Mouse (Mus musculus): ENCODE results near the gene Nebl.

Nebl gene

DNA sequence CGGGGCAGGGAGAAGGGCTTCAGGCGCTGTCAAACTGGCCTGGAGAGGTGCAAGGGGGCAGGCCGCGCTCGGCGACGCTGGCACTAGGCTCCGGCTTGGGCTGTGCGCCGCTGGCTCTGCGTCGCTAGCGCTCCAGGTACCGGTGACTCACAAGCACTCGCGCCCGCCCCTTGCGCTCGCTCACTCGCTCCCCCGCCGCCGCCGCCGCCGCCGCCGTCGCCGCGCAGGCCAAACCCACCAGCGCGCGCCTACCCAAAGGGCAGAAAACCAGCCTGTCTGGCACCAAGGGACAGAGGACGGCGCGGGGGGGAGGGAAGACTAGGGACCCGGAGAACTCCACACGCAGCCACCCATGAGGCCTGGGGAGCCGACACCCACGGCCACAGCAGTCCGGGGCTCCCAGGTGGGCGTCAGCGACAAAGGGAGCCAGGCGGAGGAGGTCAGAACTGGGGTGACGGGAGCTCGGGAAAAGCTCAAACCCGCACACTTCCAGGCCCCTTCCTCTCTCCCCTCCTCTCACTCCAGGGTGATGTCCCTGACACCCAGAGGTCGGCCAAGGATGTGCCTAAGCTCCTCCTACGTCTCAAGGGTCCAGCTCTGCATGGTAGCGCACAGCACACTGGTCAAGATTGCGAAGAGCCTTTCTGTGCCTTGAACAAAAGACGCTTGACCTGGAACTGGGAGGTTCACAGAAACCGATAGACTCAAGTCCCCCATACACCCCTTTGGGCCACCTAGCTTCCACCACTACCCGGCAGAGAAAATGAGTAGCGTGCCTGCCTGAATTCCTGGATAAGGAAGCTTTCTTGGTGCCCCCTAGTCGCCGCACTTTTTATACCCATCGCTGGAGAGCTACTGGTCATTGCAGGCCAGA, at the start of gene Nebl:
Gene Nebl (minus strand): TSS at position 508 of the 874 bp plus-strand sequence.
- in situ Hi-C loops (cut with MboI, MseI): loop anchor here (5.0 to 10.0 kb wide), 2 partner anchors 89 to 1574 kb away; no protein-coding TSS in a partner anchor

DNA sequence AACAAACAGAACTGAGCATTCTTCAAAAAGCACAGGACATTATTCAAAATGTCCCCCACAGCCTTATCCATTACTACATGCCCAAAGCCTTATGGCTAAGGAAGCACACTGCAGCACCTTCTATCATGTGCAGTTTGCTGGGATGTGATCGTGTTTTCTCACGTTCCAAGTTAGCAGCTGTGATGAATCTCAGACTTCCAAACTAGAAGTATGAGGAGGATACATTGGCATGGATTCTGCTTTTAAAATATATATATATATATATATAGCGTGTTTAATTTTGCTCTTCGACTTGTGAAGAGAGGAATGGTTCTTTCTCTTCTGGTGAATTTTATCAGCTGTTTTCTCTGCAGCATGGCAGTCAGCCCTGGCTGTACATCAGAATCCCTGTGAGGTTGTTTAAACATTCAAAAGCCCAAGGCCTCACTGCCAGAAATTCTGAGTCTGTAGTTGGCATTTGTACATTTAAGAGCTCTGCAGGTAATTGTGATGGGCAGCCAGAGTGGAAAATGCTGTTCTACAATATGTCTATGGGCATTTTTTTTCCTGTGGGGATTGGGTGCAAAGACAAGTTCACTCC, 39.1 kb upstream of the Nebl start:
- in situ Hi-C loops (cut with MboI, MseI): no loop called here

DNA sequence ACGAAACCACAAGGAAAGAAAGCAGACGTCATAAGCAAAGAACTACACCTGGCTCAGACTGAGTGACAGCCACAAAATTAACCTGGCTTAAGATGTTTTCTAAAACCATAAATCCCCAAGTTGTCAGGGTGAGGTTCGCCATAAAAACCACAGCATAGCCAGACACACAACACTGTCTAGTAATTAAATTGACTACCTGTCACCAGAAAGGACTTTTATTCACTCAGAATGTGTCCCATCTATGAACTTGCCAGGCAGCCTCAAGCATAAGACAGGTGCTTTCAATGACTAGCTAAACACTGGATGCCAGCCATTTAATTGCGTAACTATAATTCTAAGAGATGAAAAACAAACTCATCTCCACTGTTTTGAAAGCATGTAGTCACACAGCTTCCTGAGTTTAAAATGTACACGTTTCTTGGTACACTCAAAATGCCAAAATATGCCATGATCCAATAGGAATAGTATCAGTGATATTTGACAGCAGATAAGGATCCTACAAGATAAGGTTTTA, 38.0 kb upstream of the Nebl start:
- in situ Hi-C loops (cut with MboI, MseI): no loop called here

DNA sequence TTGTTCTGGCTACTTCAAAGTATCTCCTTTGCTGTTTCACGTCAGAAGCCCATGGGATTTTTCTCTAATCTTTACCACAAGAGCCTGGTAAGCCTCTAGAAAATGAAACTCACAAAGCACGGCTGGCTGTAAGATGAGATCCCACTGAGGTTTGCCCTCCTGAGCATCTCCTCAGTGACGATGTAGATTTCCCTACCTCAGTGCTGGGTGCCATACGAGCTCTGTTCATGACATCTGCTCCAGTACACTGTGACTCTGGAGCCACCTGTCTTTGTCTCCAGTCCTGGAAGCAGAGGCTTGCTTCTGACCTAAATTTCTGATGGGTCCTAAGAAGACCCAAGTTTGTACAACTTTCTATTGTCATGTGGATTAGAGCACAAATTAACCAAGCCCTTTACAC, 25.0 kb upstream of the Nebl start:
- in situ Hi-C loops (cut with MboI, MseI): no loop called here

DNA sequence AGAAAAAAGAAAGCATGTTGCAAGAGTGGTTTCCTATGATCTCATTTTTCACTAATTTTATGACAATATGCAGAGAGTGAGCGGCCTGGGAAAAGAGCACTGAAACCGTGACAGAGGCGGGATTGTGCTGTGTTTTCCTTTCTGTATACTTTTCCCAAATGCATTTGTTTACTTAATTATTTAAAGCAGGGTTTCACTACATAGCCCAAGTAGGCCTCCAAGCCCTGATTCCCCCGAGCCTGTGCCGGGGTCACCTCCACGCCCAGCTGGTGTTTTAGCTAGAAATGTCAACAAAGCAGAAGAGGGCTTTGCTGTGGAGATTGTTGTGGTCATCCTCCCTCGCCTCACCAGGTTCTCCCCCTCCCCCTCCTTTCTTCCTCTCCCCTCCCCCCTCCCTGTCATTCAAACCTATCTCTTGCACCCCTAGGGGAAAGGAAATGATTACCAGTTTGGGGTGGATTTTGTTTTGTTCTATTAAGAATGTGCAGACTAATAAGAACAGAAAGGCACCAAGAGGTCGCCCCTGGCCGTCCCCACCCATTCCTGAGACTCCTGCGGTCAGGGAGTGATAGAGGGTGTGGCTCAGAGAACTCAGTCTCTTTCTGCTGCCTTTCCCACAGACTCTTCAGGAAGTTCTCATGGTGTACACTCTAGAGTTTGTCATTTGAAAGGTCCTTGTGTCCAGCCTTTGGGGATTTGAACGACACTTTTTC, 10.9 kb upstream of the Nebl start:
- in situ Hi-C loops (cut with MboI, MseI): no loop called here

DNA sequence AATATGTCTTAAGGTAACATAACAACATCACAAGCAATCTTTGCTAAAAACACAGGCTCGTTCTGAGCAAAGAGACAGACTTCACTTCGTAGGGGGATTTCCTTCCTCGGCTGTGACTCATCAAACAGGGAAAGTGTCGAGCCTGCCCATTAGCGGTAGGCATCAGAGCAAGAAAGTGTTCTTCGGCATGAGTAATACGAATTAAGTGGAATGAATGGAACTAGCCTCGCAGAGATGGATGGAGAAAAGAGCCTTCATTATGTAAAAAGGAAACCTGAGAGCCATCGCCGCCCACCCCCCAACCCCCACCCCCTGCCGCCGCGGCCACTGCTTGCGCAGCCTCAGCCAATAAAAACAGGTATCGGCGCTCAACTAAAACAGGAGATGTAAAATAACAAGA, 10.3 kb upstream of the Nebl start:
- in situ Hi-C loops (cut with MboI, MseI): no loop called here

DNA sequence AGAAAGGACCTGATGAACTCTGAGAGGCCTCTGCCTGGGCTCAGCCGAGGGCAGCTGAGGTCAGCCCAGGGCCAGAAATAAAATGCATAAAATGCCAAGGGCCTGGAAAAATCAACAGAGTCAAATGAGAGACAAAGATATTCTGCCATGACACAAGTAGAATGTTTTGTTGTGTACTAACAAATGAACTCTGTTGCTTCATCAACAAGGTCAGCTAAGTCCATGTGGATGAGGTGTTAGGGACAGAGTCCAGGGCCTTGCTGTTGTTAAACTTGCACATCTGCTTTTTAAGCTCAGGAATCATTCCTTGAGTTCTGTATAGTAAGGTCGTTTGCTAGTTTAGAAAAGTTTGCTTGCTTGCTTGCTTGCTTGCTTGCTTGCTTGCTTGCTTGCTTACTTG, 9.2 kb upstream of the Nebl start:
- in situ Hi-C loops (cut with MboI, MseI): no loop called here

DNA sequence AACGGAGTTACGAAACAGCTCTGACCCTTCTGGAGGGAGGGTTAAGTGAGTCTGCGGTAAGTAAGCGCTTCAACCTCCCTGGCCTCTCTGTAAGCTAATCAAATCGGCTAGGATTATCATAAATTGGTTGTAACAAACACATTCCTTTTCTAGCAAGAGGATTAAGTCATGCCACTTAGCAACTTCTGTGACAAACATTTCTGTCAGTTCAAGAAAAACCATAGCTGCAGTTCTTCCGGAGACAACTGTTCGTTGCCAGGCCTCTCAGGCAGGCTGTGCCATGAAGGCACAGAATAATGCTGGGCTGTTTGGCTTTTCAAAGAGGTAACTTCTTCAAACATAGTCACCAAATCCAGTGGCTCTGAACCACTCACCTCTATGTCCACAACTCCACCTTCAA, 946 bp upstream of the Nebl start:
- in situ Hi-C loops (cut with MboI, MseI): loop anchor here (5.0 to 10.0 kb wide), 2 partner anchors 90 to 1573 kb away; no protein-coding TSS in a partner anchor

DNA sequence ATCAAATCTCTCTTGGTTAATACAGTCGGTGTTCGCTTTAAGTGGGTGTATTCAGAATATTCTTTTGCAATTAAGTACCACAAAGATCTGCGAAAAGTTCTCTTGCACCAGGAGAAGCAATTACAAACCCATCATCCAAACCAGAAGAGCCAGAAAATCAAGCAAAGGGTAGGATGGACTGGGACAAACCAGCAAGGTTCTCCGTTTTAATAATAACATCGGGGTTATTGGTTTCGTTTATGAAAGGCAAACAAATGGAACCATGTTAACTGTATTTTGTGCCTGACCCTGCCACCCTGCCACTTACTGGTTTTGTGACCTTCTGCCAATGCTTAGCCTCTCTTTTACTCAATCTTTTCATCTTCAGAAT, 552 bp upstream of the Nebl start:
- in situ Hi-C loops (cut with MboI, MseI): loop anchor here (5.0 to 10.0 kb wide), 2 partner anchors 90 to 1573 kb away; no protein-coding TSS in a partner anchor

DNA sequence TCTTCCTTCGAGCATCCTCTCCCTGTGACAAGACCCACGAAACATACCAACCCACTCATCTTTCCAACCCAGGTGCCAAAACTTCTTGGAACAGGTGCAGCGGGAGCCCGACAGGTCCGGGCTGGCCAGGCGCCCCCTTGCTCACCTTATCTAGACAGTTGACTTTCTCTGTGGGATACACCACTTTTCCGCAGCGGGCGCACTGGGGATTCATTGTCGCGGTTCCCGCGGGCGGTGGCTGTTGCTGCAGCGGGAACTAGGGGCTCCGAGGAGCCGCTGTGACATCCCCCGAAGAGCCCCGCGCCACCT, 662 bp downstream of the Nebl start:
- in situ Hi-C loops (cut with MboI, MseI): loop anchor here (5.0 to 10.0 kb wide), 2 partner anchors 88 to 1574 kb away; no protein-coding TSS in a partner anchor

DNA sequence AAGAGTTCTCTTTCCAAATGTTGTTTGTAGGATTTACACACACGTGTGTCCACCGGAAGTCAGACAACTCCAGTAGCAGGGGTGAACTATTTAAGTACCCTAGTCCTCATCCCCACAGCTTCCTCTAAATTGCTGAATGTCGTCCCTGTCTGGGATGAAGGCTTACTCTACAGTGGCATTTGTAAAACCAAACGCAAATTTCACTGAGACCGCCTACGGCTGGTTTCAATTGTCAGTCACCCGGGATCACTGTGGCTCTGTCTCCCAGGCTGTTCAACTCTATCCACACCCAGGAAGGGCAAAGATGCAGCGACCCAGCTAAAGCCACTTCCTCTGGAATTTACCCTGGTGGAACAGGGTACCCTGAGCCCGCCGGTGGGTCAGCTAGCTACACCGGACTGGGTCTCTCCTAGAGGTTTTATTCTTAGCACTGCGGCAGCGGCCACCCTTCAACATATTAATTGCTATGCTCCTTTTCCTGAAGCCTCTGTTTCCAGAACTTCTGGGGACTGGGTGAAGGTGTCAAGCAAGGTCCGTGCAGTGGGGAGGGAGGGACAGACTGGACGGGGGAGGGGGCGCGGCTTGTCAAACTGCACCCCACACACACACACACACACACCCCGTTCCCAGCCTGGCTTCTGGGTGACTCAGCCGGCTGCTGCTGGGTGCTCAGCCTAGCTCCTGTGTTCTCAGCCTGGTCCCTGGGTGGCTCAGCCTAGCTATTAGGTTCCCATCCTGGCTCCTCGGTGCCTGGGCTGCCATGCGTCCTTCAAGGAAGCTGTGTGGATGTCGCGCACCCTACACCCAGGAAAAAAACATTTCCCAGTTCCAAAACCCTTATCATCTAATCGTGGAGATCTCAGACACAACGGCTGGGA, 1.3 kb downstream of the Nebl start:
- in situ Hi-C loops (cut with MboI, MseI): loop anchor here (5.0 to 10.0 kb wide), 2 partner anchors 88 to 1575 kb away; no protein-coding TSS in a partner anchor

DNA sequence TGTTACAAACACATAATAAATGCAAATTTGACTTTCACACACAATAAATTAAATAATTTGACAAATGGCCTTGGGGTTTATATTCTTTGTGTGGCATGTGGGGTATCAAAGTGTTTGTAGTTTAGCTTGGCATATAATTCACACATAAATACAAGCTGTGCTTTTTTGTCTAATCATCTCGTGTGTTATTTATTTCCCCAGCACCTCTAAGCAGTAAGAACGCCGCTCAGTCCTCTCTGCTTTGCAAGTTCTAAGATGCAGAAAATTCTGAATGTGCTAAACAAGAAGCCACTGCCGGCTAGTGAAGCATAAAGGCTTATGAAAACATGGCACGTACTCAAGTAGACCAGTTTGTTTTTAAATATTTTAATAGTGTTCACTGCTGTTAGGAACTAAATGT, 6.9 kb downstream of the Nebl start:
- in situ Hi-C loops (cut with MboI, MseI): no loop called here

DNA sequence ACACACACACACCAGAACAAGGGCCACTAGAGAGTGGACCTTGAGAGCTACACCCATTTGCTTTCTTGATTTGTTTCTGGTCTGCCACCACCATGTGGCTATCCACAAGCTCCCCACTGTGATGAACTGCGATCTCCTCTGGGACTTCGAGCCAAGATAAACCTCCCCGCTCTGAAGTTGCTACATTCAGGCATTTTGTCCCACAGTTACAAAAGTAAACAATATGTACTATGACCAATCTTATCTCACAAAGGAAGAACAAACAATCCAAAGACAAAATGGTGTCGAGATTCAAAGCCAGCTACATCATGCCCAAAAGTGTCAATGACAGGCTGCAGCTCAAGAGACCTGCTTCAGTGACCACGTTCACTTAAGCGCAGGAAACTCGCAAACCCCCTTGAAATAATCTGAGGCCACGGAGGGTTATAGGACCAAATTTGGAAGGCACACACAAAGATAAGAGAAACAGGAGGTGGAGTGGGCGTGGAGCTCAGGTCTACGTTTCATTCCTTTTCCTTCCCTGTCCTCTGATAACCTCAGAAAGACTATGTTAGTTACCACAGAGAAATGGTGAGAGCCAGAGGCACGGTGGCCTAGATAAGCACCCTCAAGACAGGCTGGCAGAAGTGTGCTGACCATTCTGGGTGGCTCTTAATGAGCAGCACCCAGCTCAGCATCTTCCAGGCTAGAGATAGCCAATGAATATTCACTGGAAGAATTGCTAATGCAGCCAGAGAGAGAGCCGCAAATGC, 7.8 kb downstream of the Nebl start:
- in situ Hi-C loops (cut with MboI, MseI): no loop called here

DNA sequence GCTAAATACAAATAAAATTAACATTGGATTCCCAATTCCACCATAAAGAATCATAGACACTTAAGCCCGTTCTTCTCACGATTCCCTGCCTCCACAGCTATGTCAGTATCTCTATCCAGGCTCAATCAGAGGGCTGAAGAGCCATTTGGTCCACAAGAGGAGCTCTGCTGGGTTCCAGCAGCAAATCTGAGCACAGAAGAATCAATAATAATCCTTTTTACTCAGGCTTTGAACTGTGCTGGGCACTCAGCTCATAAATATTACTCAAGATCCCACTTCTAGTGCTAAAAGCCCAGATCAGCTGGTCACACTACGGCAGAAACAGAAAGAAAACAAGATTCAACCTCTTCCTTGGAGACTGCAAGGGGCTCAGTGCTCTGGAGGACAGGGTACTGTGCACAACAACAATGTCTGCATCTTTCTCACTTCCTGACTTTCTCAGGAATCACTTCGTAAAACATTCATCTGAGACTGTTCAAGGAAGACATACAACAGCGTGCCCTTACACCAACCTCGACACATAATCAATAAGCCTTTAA, 10.0 kb downstream of the Nebl start:
- in situ Hi-C loops (cut with MboI, MseI): no loop called here

DNA sequence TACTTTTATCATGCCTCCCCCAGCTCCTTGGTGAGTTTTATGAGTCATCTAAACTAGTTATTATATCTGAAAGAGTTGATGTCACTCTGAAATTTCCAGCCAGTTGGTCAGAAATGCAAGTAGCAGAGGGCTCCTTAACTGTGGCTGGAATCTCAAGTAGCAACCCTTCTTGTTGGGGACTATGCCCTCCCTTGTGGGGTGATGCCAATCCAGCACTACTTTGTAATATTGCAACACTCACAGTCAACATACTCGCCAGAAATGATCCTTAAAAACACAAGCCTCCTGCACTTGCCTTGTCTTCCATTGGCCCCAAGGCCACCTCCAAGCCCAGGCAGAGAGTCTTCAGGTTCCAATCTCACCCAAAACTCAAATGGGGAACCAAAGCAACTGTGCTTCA, 13.0 kb downstream of the Nebl start:
- in situ Hi-C loops (cut with MboI, MseI): no loop called here

DNA sequence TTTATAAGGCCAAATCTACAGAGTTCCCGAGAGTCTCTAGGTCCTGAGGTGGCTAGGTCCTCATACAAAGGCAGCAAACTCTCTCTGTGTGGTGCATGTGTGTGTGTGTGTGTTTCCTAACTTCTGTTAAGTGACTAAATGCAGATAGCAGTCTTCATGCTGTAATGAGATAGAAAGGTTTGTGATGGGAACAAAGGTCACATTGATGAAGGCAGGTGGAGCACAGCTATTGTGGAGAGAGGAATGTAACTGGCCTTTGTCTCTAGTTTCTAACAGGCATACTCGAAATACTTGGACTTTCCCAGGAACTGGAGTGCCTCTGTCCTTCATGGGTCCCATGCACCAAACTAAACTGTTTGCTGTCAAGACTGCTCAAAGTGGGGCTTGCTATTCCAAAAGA, 14.1 kb downstream of the Nebl start:
- in situ Hi-C loops (cut with MboI, MseI): no loop called here

DNA sequence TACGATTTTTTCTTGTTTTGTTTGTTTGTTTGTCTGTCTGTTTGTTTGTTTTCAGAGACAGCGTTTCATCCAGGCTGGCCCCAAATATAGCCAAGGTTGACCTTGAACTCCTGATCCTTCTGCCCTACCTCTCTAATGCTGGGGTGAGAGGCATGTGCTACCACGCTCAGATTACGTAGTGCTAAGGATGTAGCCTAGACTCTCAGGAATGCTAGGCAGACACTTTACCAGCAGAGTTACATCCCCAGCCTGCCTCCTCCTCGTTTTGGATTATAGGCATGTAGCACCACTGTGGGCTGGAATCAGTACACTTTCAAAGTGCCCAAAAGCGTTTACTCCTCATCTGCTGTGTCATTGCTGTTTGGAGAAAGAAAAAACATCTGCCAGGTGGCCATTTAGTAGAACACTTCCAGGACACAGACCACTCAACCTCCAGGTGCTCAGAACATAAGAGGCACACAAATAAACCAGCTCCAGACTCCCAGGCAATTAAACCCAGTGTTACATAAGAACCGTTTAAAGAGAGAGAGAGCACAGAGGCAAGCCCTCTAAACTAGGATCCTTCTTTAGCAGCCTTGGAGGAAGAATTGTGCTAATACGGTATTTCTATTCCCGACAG, 16.0 kb downstream of the Nebl start:
- in situ Hi-C loops (cut with MboI, MseI): no loop called here

DNA sequence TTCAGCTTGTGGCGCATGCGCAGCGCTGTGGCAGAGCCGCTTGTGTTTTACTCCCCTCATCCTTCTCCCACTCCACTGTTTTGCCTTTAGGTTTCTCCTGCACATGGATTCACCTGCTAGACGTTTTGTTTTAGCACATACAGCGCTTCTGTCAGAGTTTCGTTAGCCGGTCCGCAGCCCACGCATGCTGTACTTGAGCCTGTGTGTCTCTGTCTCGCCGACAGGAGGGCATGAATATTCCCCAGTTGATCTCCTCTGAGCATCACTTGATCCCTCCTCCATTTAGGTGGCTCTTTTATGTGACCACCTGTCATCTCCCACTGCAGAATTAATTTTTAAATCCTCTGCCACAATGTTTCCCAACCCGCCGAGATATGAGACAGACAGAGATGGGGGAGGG, 16.6 kb downstream of the Nebl start:
- in situ Hi-C loops (cut with MboI, MseI): no loop called here

DNA sequence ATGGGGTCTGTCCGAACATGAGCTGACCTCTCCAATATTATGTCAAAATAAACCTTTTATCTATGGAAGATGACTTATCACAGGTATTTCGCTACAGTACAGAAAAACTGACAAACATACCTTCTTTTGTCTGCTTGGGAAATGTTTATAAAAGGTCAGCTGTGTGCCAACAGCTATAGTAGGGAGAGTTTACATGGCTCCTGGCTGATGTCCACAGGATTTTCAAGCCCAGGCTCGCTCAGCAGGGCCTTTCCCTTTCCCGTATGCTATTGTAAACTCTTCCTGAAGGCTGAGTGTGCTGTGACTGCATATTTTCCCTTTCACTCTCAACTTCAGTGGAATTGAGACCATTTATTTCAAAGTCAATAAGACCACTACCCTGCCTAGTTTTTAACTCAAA, 17.1 kb downstream of the Nebl start:
- in situ Hi-C loops (cut with MboI, MseI): no loop called here

DNA sequence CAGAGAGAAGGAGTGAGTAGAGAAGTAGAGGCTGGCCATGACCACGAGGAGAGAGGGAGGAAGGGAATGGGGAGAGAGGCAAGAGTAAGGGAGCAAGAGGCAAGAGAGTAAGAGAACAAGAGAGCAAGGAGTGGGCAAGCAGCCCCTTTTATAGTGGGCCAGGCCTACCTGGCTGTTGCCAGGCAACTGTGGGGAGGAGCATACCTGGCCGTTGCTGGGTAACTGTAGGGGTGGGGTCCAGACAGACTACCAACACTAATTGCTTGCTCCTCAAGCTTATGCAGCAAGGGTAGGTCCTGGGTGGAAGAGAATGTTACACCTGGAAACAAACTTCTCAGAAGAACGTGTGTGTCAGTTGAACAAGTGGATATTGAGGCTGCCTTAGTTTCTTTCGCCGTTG, 20.0 kb downstream of the Nebl start:
- in situ Hi-C loops (cut with MboI, MseI): no loop called here

Data from T-helper 1 cell (primary cell).